Mouse (Mus musculus): Measurements from ENCODE around the gene Hes5. TPM values are rescaled to one million over a fixed set of nuclear protein-coding genes. Genes with fewer than 3 reads are reported as not detected.

Hes5 gene
- total and polyA plus RNA-seq, 3 experiments, result not detected

- H3K4me1 ChIP-seq (ENCODE audit: control insufficient read depth in 1 of 2, insufficient read depth in 2 of 2, low read length in 2 of 2), result peaks cover 0 to 21% of the 10 kb centered on the region in 2 experiments; a peak in 3 of 4 replicates
- H3K79me2 ChIP-seq (ENCODE audit: control insufficient read depth, insufficient read depth, low read length, poor library complexity), result no peaks in the 10 kb centered on the region
- H3K4me3 ChIP-seq (ENCODE audit: control insufficient read depth in 1 of 2, insufficient read depth in 1 of 2, low read depth in 2 of 2, low read length in 2 of 2), result peak overlapping the region; percentile 28 to 38
- no peaks in the 10 kb centered on the region for H3K9me3 ChIP-seq (replicated peaks; ENCODE audit: insufficient read depth, low read length)
- no peak for TF ChIP-seq RCOR1 (IDR thresholded peaks at IDR 0.05; ENCODE audit: low read depth, low read length)
- TF ChIP-seq BHLHE40 (IDR thresholded peaks at IDR 0.05; ENCODE audit: borderline replicate concordance, low read depth, low read length), result no peak
- no peak for TF ChIP-seq ZNF384 (IDR thresholded peaks at IDR 0.05; ENCODE audit: low read depth, low read length)
- TF ChIP-seq JUND (IDR thresholded peaks at IDR 0.05; ENCODE audit: low read depth, low read length), result no peak
- TF ChIP-seq USF2 (IDR thresholded peaks at IDR 0.05; ENCODE audit: borderline replicate concordance in 1 of 2, insufficient read depth in 1 of 2, low read depth in 1 of 2, low read length in 2 of 2), result no peak
- no peak for TF ChIP-seq TCF12 (IDR thresholded peaks at IDR 0.05; ENCODE audit: low read depth, low read length)
- no peak for TF ChIP-seq TAL1 (IDR thresholded peaks at IDR 0.05; ENCODE audit: low read length)
- no peak for TF ChIP-seq MYC (IDR thresholded peaks at IDR 0.05; ENCODE audit: low read depth, low read length)
- TF ChIP-seq RAD21 (IDR thresholded peaks at IDR 0.05; ENCODE audit: low read depth, low read length), result no peak
- no peak for TF ChIP-seq MYB (IDR thresholded peaks at IDR 0.05; ENCODE audit: low read depth, low read length)
- no peak for TF ChIP-seq CHD1 (IDR thresholded peaks at IDR 0.05; ENCODE audit: low read depth, low read length)
- TF ChIP-seq ELF1 (IDR thresholded peaks at IDR 0.05; ENCODE audit: low read depth, low read length), result no peak
- peak overlapping the region; percentile 46 for H3K9ac ChIP-seq (ENCODE audit: control insufficient read depth, low read depth, low read length, poor library complexity, severe bottlenecking)
- DNase-seq (ENCODE audit: low read depth, low spot score), result no peak
- no peaks in the 10 kb centered on the region for H3K27me3 ChIP-seq (ENCODE audit: control insufficient read depth in 1 of 2, insufficient read depth in 2 of 2, low read length in 2 of 2)
- peaks cover 0 to 7% of the 10 kb centered on the region in 2 experiments; a peak in 2 of 4 replicates for H3K36me3 ChIP-seq (ENCODE audit: control insufficient read depth in 1 of 2, insufficient read depth in 2 of 2, low read length in 2 of 2)
- H3K27ac ChIP-seq (ENCODE audit: control insufficient read depth, low read depth, low read length), result peak overlapping the region; percentile 79; the same call in 1 of the 2 replicates
Measured at GRCm38 (mm10) chr4:154943323-154944039, 17.2 kb upstream of the Hes5 start.

- Histone ChIP-seq H3K9ac (ENCODE audit: control insufficient read depth, low read depth, low read length, poor library complexity, severe bottlenecking) (peak overlapping the region; percentile 46), H3K4me1 (ENCODE audit: control insufficient read depth in 1 of 2, insufficient read depth in 2 of 2, low read length in 2 of 2) (peaks cover 0 to 21% of the 10 kb centered on the region in 2 experiments; a peak in 3 of 4 replicates), H3K4me3 (ENCODE audit: control insufficient read depth in 1 of 2, insufficient read depth in 1 of 2, low read depth in 2 of 2, low read length in 2 of 2) (peak overlapping the region; percentile 28 to 38), H3K27me3 (ENCODE audit: control insufficient read depth in 1 of 2, insufficient read depth in 2 of 2, low read length in 2 of 2) (no peaks in the 10 kb centered on the region), H3K27ac (ENCODE audit: control insufficient read depth, low read depth, low read length) (peak overlapping the region; percentile 19; the same call in 1 of the 2 replicates), H3K9me3 (replicated peaks; ENCODE audit: insufficient read depth, low read length) (no peaks in the 10 kb centered on the region), H3K79me2 (ENCODE audit: control insufficient read depth, insufficient read depth, low read length, poor library complexity) (no peaks in the 10 kb centered on the region), H3K36me3 (ENCODE audit: control insufficient read depth in 1 of 2, insufficient read depth in 2 of 2, low read length in 2 of 2) (peaks cover 0 to 7% of the 10 kb centered on the region in 2 experiments; a peak in 2 of 4 replicates)
- DNase-seq (ENCODE audit: low read depth, low spot score), result peak; percentile 94
- TF ChIP-seq MYB (IDR thresholded peaks at IDR 0.05; ENCODE audit: low read depth, low read length) (no peak), RAD21 (IDR thresholded peaks at IDR 0.05; ENCODE audit: low read depth, low read length) (peak; percentile 85), ETS1 (IDR thresholded peaks at IDR 0.05; ENCODE audit: low read depth, low read length) (0 out of 2 replicates have a peak, but pooled peaks have one; percentile 30), NELFE (IDR thresholded peaks at IDR 0.05; ENCODE audit: low read depth, low read length) (no peak), TAL1 (IDR thresholded peaks at IDR 0.05; ENCODE audit: low read length) (no peak), BHLHE40 (IDR thresholded peaks at IDR 0.05; ENCODE audit: borderline replicate concordance, low read depth, low read length) (0 out of 2 replicates have a peak, but pooled peaks have one; percentile 59), MXI1 (IDR thresholded peaks at IDR 0.05; ENCODE audit: low read depth, low read length) (peak; percentile 56), CHD2 (IDR thresholded peaks at IDR 0.05; ENCODE audit: low read length) (no peak), POLR2A (IDR thresholded peaks at IDR 0.05; ENCODE audit: control insufficient read depth in 1 of 2, insufficient read depth in 1 of 2, low read depth in 1 of 2, low read length in 2 of 2, poor library complexity in 1 of 2) (no peak; a peak in 1 of 4 replicates), SIN3A (IDR thresholded peaks at IDR 0.05; ENCODE audit: low read length) (peak; percentile 84), ZKSCAN1 (IDR thresholded peaks at IDR 0.05; ENCODE audit: low read depth, low read length) (no peak), MYC (IDR thresholded peaks at IDR 0.05; ENCODE audit: low read depth, low read length) (peak; percentile 58; the same call in 1 of the 2 replicates), RCOR1 (IDR thresholded peaks at IDR 0.05; ENCODE audit: low read depth, low read length) (peak; percentile 23; the same call in 1 of the 2 replicates), MAZ (IDR thresholded peaks at IDR 0.05; ENCODE audit: low read depth, low read length) (no peak; the same call in 1 of the 2 replicates), ZC3H11A (IDR thresholded peaks at IDR 0.05; ENCODE audit: low read depth, low read length) (peak; percentile 87), POLR2AphosphoS5 (IDR thresholded peaks at IDR 0.05; ENCODE audit: borderline replicate concordance, low read depth, low read length) (no peak), UBTF (IDR thresholded peaks at IDR 0.05; ENCODE audit: borderline replicate concordance, insufficient read depth, low read depth, low read length) (no peak), CTCF (IDR thresholded peaks at IDR 0.05 in 2 of 3, conservative IDR thresholded peaks at IDR 0.05 in 1 of 3; ENCODE audit: control insufficient read depth in 1 of 3, insufficient read depth in 1 of 3, low read depth in 2 of 3, low read length in 3 of 3, poor library complexity in 1 of 3, severe bottlenecking in 1 of 3) (peak; percentile 77 to 97 (median 89); a peak in 5 of 6 replicates), ZNF384 (IDR thresholded peaks at IDR 0.05; ENCODE audit: low read depth, low read length) (no peak), SMC3 (IDR thresholded peaks at IDR 0.05; ENCODE audit: low read depth, low read length) (peak; percentile 97), USF2 (IDR thresholded peaks at IDR 0.05; ENCODE audit: borderline replicate concordance in 1 of 2, insufficient read depth in 1 of 2, low read depth in 1 of 2, low read length in 2 of 2) (no peak), GATA1 (IDR thresholded peaks at IDR 0.05; ENCODE audit: low read depth, low read length) (no peak), ELF1 (IDR thresholded peaks at IDR 0.05; ENCODE audit: low read depth, low read length) (no peak), EP300 (IDR thresholded peaks at IDR 0.05; ENCODE audit: low read depth in 1 of 2, low read length in 2 of 2) (no peak), JUND (IDR thresholded peaks at IDR 0.05; ENCODE audit: low read depth, low read length) (0 out of 2 replicates have a peak, but pooled peaks have one; percentile 61)
Measured at GRCm38 (mm10) chr4:154944121-154944590, 16.6 kb upstream of the Hes5 start.

Measured in MEL (cell line).